Mouse (Mus musculus) liver, adult 2 months (tissue): Measurements from ENCODE around the gene Leprot. TPM values are rescaled to one million over a fixed set of nuclear protein-coding genes. Genes with fewer than 3 reads are reported as not detected.

Experiments
- DNase-seq: peaks from one replicate; pipeline ENCODE4 v3.0.0-alpha.2; 2011; ENCODE audit warnings: low read depth, low spot score; ENCODE audit errors: extremely low read depth
- H3K27ac ChIP-seq: fragments of 200-500 bp; replicated peaks from 2 replicates; pipeline ENCODE4 v1.5.1; 2012; ENCODE audit warnings: low read depth, mild to moderate bottlenecking, control low read depth, inconsistent platforms, low read length; ENCODE audit not compliant: insufficient read depth
- H3K27me3 ChIP-seq: fragments of 200-500 bp; 2 replicates; pipeline ENCODE4 v1.6.1; 2012; ENCODE audit warnings: mild to moderate bottlenecking, moderate library complexity, low read length, inconsistent platforms; ENCODE audit not compliant: control insufficient read depth, insufficient read depth
- H3K36me3 ChIP-seq: fragments of 200-500 bp; 2 replicates; pipeline ENCODE4 v1.6.1; 2012; ENCODE audit warnings: low read length, inconsistent platforms; ENCODE audit not compliant: control insufficient read depth, insufficient read depth
- H3K4me1 ChIP-seq: fragments of 200-500 bp; 2 replicates; pipeline ENCODE4 v1.6.1; 2011; ENCODE audit warnings: low read length; ENCODE audit not compliant: control insufficient read depth, insufficient read depth
- H3K4me3 ChIP-seq: fragments of 200-500 bp; 2 replicates; pipeline ENCODE4 v1.5.1; 2011; ENCODE audit warnings: low read depth, mild to moderate bottlenecking, control low read depth, low read length, moderate library complexity; ENCODE audit not compliant: insufficient read depth
- H3K79me2 ChIP-seq: fragments of 200-500 bp; 2 replicates; pipeline ENCODE4 v1.6.1; 2012; ENCODE audit warnings: inconsistent platforms, mild to moderate bottlenecking, low read length, moderate library complexity; ENCODE audit not compliant: control insufficient read depth, insufficient read depth
- H3K9ac ChIP-seq: fragments of 200-500 bp; 2 replicates; pipeline ENCODE4 v1.6.1; 2012; ENCODE audit warnings: low read depth, mild to moderate bottlenecking, control low read depth, inconsistent platforms, low read length
- CTCF ChIP-seq: fragments of 200-500 bp; IDR thresholded peaks from 2 replicates; pipeline ENCODE4 v1.5.1; 2011; ENCODE audit warnings: low read depth, low read length, control low read depth
- POLR2A ChIP-seq: fragments of 200-500 bp; IDR thresholded peaks from 2 replicates; pipeline ENCODE4 v1.6.1; 2011; ENCODE audit warnings: low read length, control low read depth; ENCODE audit not compliant: insufficient read depth; ENCODE audit errors: extremely low read depth
- WGBS: fragments of 180-500 bp; shearing (Covaris S2); methylation state at CpG from one replicate; pipeline ENCODE4 v1.1.7; 2018; 5-methylcytosine and 5-hydroxymethylcytosine counted together
- polyA plus RNA-seq: library from polyadenylated mRNA; depleted of rRNA; stranded (reverse); fragments of >200 nt; gene quantifications from 2 replicates; pipeline ENCODE4 v1.2.3, GENCODE M21; 2012; rRNA removed
- total RNA-seq: library from RNA; depleted of rRNA; stranded (reverse); fragments of >200 nt; gene quantifications from 2 replicates; pipeline ENCODE4 v1.2.3, GENCODE M21; 2014; rRNA removed

Leprot gene
- total and polyA plus RNA-seq, 2 experiments, result 16.8 to 18.7 TPM

GRCm38 (mm10) chr4:101697236-101697635 lies 49.7 kb downstream of the Leprot start:
- DNase-seq, result no peak
- Histone ChIP-seq H3K9ac (no peak overlapping the region), H3K27me3 (no peaks in the 10 kb centered on the region), H3K4me1 (peaks cover 9% of the 10 kb centered on the region; the same call in 1 of the 2 replicates), H3K36me3 (no peaks in the 10 kb centered on the region), H3K4me3 (no peak overlapping the region), H3K79me2 (no peaks in the 10 kb centered on the region), H3K27ac (peak overlapping the region; percentile 32; the same call in 1 of the 2 replicates)
- WGBS, result 61% methylated on average over 3 of the region's 3 CpGs
- TF ChIP-seq POLR2A (no peak), CTCF (no peak)

- Histone ChIP-seq H3K4me1 (peaks cover 4% of the 10 kb centered on the region; the same call in 1 of the 2 replicates), H3K9ac (no peak overlapping the region), H3K27ac (no peak overlapping the region), H3K36me3 (no peaks in the 10 kb centered on the region), H3K4me3 (no peak overlapping the region), H3K79me2 (no peaks in the 10 kb centered on the region), H3K27me3 (no peaks in the 10 kb centered on the region)
- WGBS, result 93% methylated on average over 1 of the region's 1 CpGs
- DNase-seq, result no peak
- no peak for TF ChIP-seq CTCF
Measured at GRCm38 (mm10) chr4:101699423-101699822, 51.9 kb downstream of the Leprot start.

DNA sequence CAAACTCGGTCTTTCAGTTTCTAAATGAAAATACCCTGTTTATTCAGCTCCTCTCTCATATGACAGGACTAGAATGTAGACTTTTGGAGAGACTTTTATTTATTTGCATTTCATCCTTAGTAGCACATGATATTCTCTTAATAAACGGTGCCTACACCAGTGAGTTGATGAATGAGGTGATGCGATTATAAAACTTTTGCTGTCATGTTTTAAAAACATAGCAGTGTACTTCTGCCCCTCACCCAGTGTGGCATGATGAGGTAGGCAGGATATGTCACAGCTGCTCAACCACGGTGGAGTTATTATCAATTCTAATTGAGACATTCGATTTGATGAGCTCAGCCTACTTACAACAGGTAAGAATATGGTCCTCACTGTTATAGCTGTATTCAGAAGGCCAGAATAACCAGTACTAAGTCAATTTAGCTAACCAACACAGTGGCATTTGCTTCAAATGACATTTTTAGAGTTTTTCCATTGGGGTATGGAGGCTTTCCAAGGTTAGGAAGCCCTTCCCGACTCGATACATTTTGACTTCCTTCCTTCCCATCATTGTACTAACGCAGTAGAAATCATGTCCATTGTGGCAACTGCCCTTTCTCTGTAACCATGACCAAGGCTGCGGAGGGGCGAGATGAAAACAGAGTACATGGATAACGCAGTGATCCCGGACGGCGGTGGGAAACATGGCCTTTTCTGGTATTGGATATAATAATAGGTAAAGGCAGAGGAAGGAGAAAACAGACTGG lies 53.5 kb downstream of the Leprot start:
- TF ChIP-seq CTCF (no peak), POLR2A (no peak)
- no peaks in the 10 kb centered on the region for H3K36me3 ChIP-seq
- peaks cover 1% of the 10 kb centered on the region; the same call in 1 of the 2 replicates for H3K4me1 ChIP-seq
- no peak overlapping the region for H3K4me3 ChIP-seq
- H3K79me2 ChIP-seq, result no peaks in the 10 kb centered on the region
- no peak for DNase-seq
- no peak overlapping the region for H3K27ac ChIP-seq
- WGBS, result 88% methylated on average over 14 of the region's 14 CpGs
- H3K27me3 ChIP-seq, result no peaks in the 10 kb centered on the region
- no peak overlapping the region for H3K9ac ChIP-seq

GRCm38 (mm10) chr4:101705325-101705724 lies 57.8 kb downstream of the Leprot start:
- WGBS, result 47% methylated on average over 9 of the region's 9 CpGs
- no peak overlapping the region for H3K9ac ChIP-seq
- H3K27ac ChIP-seq, result peak overlapping the region; percentile 28; the same call in 1 of the 2 replicates
- H3K27me3 ChIP-seq, result no peaks in the 10 kb centered on the region
- DNase-seq, result peak; percentile 81
- H3K4me1 ChIP-seq, result peaks cover 5% of the 10 kb centered on the region; the same call in 1 of the 2 replicates
- no peaks in the 10 kb centered on the region for H3K79me2 ChIP-seq
- H3K4me3 ChIP-seq, result no peak overlapping the region
- H3K36me3 ChIP-seq, result no peaks in the 10 kb centered on the region
- no peak for TF ChIP-seq CTCF
- no peak for TF ChIP-seq POLR2A

- Histone ChIP-seq H3K27ac (no peak overlapping the region), H3K4me1 (peaks cover 14% of the 10 kb centered on the region), H3K9ac (no peak overlapping the region), H3K79me2 (no peaks in the 10 kb centered on the region), H3K4me3 (no peak overlapping the region), H3K36me3 (no peaks in the 10 kb centered on the region), H3K27me3 (no peaks in the 10 kb centered on the region)
- no peak for TF ChIP-seq CTCF
- DNase-seq, result no peak
- 90% methylated on average over 2 of the region's 2 CpGs for WGBS
Measured at GRCm38 (mm10) chr4:101707234-101707633, 59.7 kb downstream of the Leprot start.

DNA sequence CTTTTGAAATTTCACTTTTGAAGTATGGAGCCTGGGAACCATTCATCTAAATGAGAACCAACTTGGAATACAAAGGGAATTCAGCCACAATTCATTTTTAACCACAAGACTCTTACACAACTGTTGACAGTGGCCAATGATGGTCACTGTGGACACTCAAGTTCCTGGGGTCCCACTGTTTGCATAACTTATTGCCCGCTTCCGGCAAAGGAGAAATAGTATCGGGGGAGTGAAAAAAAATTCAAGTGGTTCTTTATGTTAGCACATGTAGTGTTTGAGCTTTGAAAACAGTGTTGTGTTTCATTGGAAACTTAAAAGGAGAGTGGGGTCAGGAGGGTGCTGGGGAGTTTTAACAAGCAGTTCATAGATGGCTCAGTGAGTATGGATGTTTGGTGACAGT lies 60.4 kb downstream of the Leprot start:
- no peaks in the 10 kb centered on the region for H3K36me3 ChIP-seq
- no peak overlapping the region for H3K9ac ChIP-seq
- no peaks in the 10 kb centered on the region for H3K79me2 ChIP-seq
- WGBS, result 91% methylated on average over 3 of the region's 3 CpGs
- H3K4me3 ChIP-seq, result no peak overlapping the region
- no peaks in the 10 kb centered on the region for H3K27me3 ChIP-seq
- DNase-seq, result no peak
- H3K27ac ChIP-seq, result no peak overlapping the region
- H3K4me1 ChIP-seq, result peaks cover 14% of the 10 kb centered on the region
- TF ChIP-seq CTCF (no peak), POLR2A (no peak)

Other genes with a start within 250 kb of the Leprot start
- gene Ak4, start 228.4 kb upstream of the Leprot start, total RNA-seq, result 55.7 and 58.7 TPM in 2 replicates
- 14.7 and 16.0 TPM in 2 replicates for gene Ak4, start 228.4 kb upstream of the Leprot start, polyA plus RNA-seq
- gene Dnajc6, start 151.1 kb upstream of the Leprot start, total RNA-seq, result 0.09 and 0.13 TPM in 2 replicates
- gene Dnajc6, start 151.1 kb upstream of the Leprot start, polyA plus RNA-seq, result 0.01 and 0.06 TPM in 2 replicates
- 17.1 and 24.6 TPM in 2 replicates for gene Lepr, start 69.7 kb downstream of the Leprot start, total RNA-seq
- 0.36 and 0.89 TPM in 2 replicates for gene Lepr, start 69.7 kb downstream of the Leprot start, polyA plus RNA-seq
- not detected in 2 replicates for gene B020004J07Rik, start 196.3 kb downstream of the Leprot start, total RNA-seq
- not detected in 2 replicates for gene B020004J07Rik, start 196.3 kb downstream of the Leprot start, polyA plus RNA-seq
- gene C130073F10Rik, start 246.1 kb downstream of the Leprot start, total RNA-seq, result not detected in 2 replicates
- not detected in 2 replicates for gene C130073F10Rik, start 246.1 kb downstream of the Leprot start, polyA plus RNA-seq